Mouse (Mus musculus) CD4-positive, CD25-positive, alpha-beta regulatory T cell, adult 2 months (primary cell): ENCODE data around the gene Traf4.
"Not testable (repeated sequence)": the region's sequence is repeated elsewhere in the genome, so short reads cannot be mapped to it uniquely, and the experiment has no call there.

Experiments
- DNase-seq: peaks from one replicate; pipeline ENCODE4 v3.0.0-alpha.2; 2012; ENCODE audit warnings: low read depth, low spot score

Gene Traf4

DNA sequence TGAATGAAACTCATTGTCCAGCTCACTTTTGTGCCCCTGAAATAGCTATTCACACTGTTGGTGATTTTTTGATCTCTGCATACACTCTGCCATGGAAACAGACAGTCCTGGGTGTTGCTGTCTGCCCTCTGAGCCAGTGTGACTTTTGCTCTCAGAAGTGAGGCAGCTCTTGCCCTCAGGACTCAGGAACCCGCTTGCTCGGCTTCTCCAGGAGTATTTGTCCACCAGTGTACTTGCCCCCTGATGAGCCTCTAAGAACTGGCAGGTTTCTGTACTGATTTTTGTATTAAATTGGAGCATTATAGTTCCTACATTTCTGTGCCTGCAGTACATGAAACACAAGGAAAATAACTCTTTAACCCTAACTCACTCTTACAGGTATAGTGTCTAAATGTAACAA is 21.9 kb downstream of the Traf4 start:
- no peak for DNase-seq

DNA sequence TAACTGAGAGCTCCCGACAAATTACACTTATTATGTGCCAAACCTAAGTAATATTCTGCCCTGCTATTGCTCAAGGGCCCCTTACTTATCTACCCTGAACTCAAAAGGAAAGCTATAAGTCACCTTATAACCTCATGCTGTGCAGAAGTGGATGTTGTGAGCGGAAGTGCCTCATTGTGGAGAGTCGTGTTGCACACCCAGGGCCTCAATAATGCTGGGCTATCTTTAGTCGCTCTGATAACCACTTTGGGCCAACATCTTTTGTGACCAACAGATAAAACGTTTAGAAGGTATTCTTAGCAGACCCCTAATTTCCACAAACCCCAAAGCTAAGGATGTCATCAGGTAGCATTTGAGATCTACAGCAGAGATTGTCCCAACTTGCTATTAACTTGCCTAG is 24.7 kb downstream of the Traf4 start:
- no peak for DNase-seq

GRCm38 (mm10) chr11:78138023-78138422 is 27.4 kb downstream of the Traf4 start:
- no peak for DNase-seq

GRCm38 (mm10) chr11:78137584-78137983 is 27.8 kb downstream of the Traf4 start:
- DNase-seq = no peak

DNA sequence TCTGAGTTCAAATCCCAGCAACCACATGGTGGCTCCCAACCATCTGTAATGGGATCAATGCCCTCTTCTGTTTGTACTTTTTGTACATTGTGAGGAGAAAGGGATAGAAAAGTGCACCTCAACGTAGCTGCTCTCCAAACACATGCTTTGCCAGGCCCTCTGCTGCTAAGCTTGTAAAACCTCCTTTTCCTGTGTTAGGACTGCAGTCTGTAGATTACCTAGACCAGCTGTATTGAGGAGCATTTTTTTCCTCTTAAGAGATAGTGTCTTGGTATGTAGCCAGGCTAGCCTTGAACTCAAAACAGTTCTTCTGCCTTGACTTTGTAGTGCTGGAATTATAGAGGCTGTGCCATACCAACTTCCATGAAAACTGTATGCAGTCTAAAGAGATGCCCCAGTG is 29.3 kb downstream of the Traf4 start:
- DNase-seq = no peak

DNA sequence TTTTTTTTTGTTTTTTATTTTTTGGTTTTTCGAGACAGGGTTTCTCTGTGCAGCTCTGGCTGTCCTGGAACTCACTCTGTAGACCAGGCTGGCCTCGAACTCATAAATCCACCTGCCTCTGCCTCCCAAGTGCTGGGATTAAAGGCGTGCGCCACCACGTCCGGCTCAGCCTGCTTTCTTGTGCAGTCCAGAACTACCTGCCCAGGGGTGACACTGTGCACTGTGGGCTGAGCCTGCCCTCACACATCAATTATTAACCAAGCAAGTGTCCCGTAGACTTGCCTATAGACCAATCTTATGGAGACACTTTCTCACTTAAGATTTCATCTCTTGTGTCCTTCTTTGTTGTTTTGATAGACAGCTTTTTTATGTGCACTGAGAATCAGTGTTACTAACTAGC is 30.1 kb downstream of the Traf4 start:
- DNase-seq = not testable (repeated sequence)

- no peak for DNase-seq
Observed at GRCm38 (mm10) chr11:78134344-78134743, 31.0 kb downstream of the Traf4 start.

- DNase-seq = no peak
Observed at GRCm38 (mm10) chr11:78133915-78134314, 31.5 kb downstream of the Traf4 start.

DNA sequence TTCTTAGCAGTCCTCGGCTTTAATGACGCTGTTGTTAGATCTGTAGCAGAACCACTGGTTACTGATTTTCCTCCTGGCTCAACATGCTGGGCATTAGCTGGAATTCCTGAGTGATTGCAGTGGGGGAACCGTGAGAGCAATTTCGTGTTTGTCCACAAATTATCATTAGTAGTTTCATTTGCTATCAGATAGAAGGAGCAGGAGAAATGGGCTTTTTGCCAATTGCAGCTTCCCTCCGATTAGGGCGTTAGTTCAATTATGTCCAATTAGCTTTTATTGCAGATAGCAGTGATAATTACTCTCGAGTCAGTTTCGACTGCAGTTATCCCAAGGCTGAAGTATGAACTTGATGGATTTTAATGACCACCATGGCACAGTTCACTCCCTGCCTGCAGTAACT is 35.9 kb downstream of the Traf4 start:
- no peak for DNase-seq

DNA sequence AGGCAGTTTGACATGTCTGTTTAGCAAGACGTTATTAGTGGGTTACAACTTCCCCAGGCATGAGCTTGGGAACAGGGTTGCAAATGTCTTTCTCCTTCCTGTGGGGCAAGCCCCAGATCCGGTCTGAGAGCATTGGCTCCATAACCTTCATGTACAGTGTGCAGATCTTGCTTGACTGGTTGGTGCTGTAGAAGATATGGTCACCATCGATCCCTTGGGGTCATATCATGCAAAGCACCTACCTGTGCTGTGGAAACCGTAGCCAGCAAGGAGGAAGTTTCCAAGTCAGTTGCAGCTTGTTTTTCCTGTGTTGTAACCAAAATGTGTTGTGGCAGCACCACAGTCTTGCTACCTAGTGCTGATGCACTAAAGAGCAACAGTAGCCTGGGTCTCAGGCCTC is 38.6 kb downstream of the Traf4 start:
- no peak for DNase-seq

- DNase-seq = no peak
Observed at GRCm38 (mm10) chr11:78125691-78126090, 39.7 kb downstream of the Traf4 start.

- DNase-seq = no peak
Observed at GRCm38 (mm10) chr11:78123782-78124181, 41.6 kb downstream of the Traf4 start.

GRCm38 (mm10) chr11:78122815-78123214 is 42.6 kb downstream of the Traf4 start:
- DNase-seq = no peak

- DNase-seq = no peak
Observed at GRCm38 (mm10) chr11:78121176-78121575, 44.2 kb downstream of the Traf4 start.

GRCm38 (mm10) chr11:78119898-78120297 is 45.5 kb downstream of the Traf4 start:
- DNase-seq = no peak

- no peak for DNase-seq
Observed at GRCm38 (mm10) chr11:78118467-78118866, 46.9 kb downstream of the Traf4 start.

GRCm38 (mm10) chr11:78116146-78116410 is 49.3 kb downstream of the Traf4 start:
- no peak for DNase-seq

GRCm38 (mm10) chr11:78115367-78116145 is 49.8 kb downstream of the Traf4 start:
- peak; percentile 86 for DNase-seq

DNA sequence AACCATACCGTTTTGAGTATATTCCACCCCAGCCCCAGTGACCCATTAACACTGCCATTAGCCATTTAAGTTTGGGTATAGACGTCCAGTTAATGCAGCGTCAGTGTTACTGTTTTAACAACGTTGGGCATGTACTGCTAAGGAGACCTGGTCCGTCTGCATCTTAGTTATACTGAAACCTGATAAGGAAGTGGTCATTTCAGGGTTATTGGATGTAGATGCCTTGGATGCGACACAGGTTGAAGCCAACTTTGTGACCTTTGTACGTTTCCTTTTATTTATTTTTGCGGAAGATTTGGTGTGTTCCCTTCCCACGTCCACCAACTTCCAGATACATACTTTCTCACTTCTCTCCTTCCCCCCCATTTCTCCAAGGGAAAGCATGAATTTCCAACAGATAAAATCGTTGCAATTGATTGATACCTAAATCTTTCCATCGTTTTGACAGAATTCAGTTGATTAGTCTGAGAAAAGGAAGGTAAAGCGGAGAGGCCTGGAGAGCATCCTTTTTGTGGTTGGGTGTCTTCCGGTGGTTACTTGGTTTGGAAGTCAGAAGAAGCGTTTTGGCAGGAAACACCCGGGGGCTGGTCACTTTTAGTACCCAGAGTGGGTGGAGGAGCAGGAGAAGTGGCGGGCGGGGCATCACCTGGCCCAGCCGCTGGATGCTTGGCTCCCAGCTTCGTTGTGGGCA is 50.6 kb downstream of the Traf4 start:
- DNase-seq = no peak

GRCm38 (mm10) chr11:78113616-78114015 is 51.8 kb downstream of the Traf4 start:
- DNase-seq = no peak
